Mouse (Mus musculus) limb, embryonic 11.5 days (tissue): Measurements from ENCODE around the gene Myof. TPM values are rescaled to one million over a fixed set of nuclear protein-coding genes. Genes with fewer than 3 reads are reported as not detected.

Experiments used
- ATAC-seq: fragments of 200-750 bp; cut with Nextera tagmentation; 2 replicates; pipeline ENCODE4 v1.8.0; 2017; ENCODE audit warnings: low read depth; ENCODE audit not compliant: insufficient number of reproducible peaks, low FRiP score, low TSS enrichment
- DNase-seq: peaks from one replicate; pipeline ENCODE4 v3.0.0-alpha.2; 2015; ENCODE audit warnings: low spot score
- H3K27ac ChIP-seq: fragments of 300-500 bp; sonication (generic); replicated peaks from 2 replicates; pipeline ENCODE4 v1.5.1; 2014; ENCODE audit warnings: low read depth, mild to moderate bottlenecking, low read length
- H3K27me3 ChIP-seq: fragments of 300-500 bp; sonication (generic); 2 replicates; pipeline ENCODE4 v1.6.1; 2014; ENCODE audit warnings: mild to moderate bottlenecking, low read length, mixed read lengths; ENCODE audit not compliant: control insufficient read depth, insufficient read depth
- H3K36me3 ChIP-seq: fragments of 300-500 bp; sonication (generic); 2 replicates; pipeline ENCODE4 v1.6.1; 2014; ENCODE audit warnings: mild to moderate bottlenecking, low read length, moderate library complexity, mixed read lengths; ENCODE audit not compliant: control insufficient read depth, insufficient read depth
- H3K4me1 ChIP-seq: fragments of 300-500 bp; sonication (generic); 2 replicates; pipeline ENCODE4 v1.6.1; 2014; ENCODE audit warnings: low read length, mixed read lengths; ENCODE audit not compliant: control insufficient read depth, insufficient read depth
- H3K4me2 ChIP-seq: fragments of 300-500 bp; sonication (generic); 2 replicates; pipeline ENCODE4 v1.6.1; 2014; ENCODE audit warnings: low read depth, mild to moderate bottlenecking, moderate library complexity; ENCODE audit not compliant: severe bottlenecking
- H3K4me3 ChIP-seq: fragments of 300-500 bp; sonication (generic); 2 replicates; pipeline ENCODE4 v1.5.1; 2014; ENCODE audit warnings: low read depth, low read length
- H3K9ac ChIP-seq: fragments of 300-500 bp; sonication (generic); 2 replicates; pipeline ENCODE4 v1.6.1; 2014; ENCODE audit warnings: mild to moderate bottlenecking, low read length
- H3K9me3 ChIP-seq: fragments of 300-500 bp; sonication (generic); 2 replicates; pipeline ENCODE4 v1.6.1; 2016; ENCODE audit warnings: low read length; ENCODE audit not compliant: control insufficient read depth
- WGBS: fragments of 180-500 bp; shearing (Covaris S2); extraction: QIAGEN DNeasy Blood & Tissue Kit; methylation state at CpG from one replicate; pipeline ENCODE4 v1.1.7; 2014; 5-methylcytosine and 5-hydroxymethylcytosine counted together
- polyA plus RNA-seq: library from polyadenylated mRNA; unstranded; fragments of >200 nt; fragmentation: Nextera tagmentation; extraction: Ambion mirVana; gene quantifications from 2 replicates; pipeline ENCODE4 v1.2.1, GENCODE M21; 2014

Myof gene
- polyA plus RNA-seq, 1 experiment from 2014 or later = 3.1 TPM

- no peak overlapping the region for H3K4me2 ChIP-seq
- no peaks in the 10 kb centered on the region for H3K4me1 ChIP-seq
- ATAC-seq = no peak
- H3K27me3 ChIP-seq = no peaks in the 10 kb centered on the region
- no peak overlapping the region for H3K27ac ChIP-seq
- no peaks in the 10 kb centered on the region for H3K9me3 ChIP-seq
- no peak for DNase-seq
- H3K9ac ChIP-seq = no peak overlapping the region
- H3K36me3 ChIP-seq = no peaks in the 10 kb centered on the region
- H3K4me3 ChIP-seq = no peak overlapping the region
- WGBS = 46% methylated on average over 7 of the region's 7 CpGs
These were observed 184.8 kb downstream of the Myof start for GRCm38 (mm10) chr19:37858406-37859081.

- no peak overlapping the region for H3K27ac ChIP-seq
- H3K27me3 ChIP-seq = no peaks in the 10 kb centered on the region
- no peak for ATAC-seq
- no peaks in the 10 kb centered on the region for H3K36me3 ChIP-seq
- H3K9ac ChIP-seq = no peak overlapping the region
- no peaks in the 10 kb centered on the region for H3K9me3 ChIP-seq
- 81% methylated on average over 1 of the region's 1 CpGs for WGBS
- no peak overlapping the region for H3K4me3 ChIP-seq
- H3K4me1 ChIP-seq = no peaks in the 10 kb centered on the region
- DNase-seq = no peak
- H3K4me2 ChIP-seq = no peak overlapping the region
These were observed 191.3 kb downstream of the Myof start for GRCm38 (mm10) chr19:37852056-37852455.

DNA sequence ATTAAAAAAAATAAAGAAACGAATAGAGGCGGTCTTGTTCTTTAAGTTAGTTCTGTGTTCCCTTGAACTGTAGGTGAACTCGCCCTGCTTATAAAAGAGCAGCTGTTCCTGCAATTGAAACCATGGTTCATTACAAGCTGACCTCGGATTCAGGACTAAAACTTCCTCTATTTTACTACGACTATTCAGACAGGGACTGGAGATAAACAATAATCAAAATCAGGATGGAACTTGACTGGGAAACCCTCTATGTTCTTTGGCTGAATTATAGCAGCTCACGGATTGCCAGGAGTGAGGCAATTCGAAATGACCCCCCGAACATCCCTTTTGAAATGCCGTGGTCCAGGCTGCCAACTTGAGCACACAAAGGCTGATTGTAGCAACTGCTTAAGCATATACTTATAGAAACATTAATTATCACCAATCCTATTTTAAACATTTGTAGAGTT is 191.8 kb downstream of the Myof start:
- no peak overlapping the region for H3K9ac ChIP-seq
- H3K4me3 ChIP-seq = no peak overlapping the region
- no peaks in the 10 kb centered on the region for H3K9me3 ChIP-seq
- no peaks in the 10 kb centered on the region for H3K27me3 ChIP-seq
- no peaks in the 10 kb centered on the region for H3K4me1 ChIP-seq
- no peak overlapping the region for H3K27ac ChIP-seq
- 64% methylated on average over 9 of the region's 9 CpGs for WGBS
- no peaks in the 10 kb centered on the region for H3K36me3 ChIP-seq
- no peak for ATAC-seq
- H3K4me2 ChIP-seq = no peak overlapping the region
- peak; percentile 24 for DNase-seq

Other genes starting within 250 kb of the Myof start
- 34.9 and 38.9 TPM in 2 replicates for gene Cep55, start 11.4 kb upstream of the Myof start, polyA plus RNA-seq
- gene Ffar4, start 53.5 kb upstream of the Myof start, polyA plus RNA-seq = 0.31 and 0.72 TPM in 2 replicates
- 4.2 and 6.1 TPM in 2 replicates for gene Rbp4, start 81.7 kb upstream of the Myof start, polyA plus RNA-seq
- 0.09 TPM in 1 of 2 replicates, not detected in the other for gene Pde6c, start 89.2 kb upstream of the Myof start, polyA plus RNA-seq
- 48.2 and 48.7 TPM in 2 replicates for gene Fra10ac1, start 180.6 kb upstream of the Myof start, polyA plus RNA-seq
- gene Lgi1, start 221.0 kb upstream of the Myof start, polyA plus RNA-seq = 0.30 and 0.69 TPM in 2 replicates